Mouse (Mus musculus): ENCODE measurements around the gene Lce1j.
"Not testable (repeated sequence)": the region's sequence is repeated elsewhere in the genome, so short reads cannot be mapped to it uniquely, and the experiment has no call there.

The Lce1j gene

GRCm38 (mm10) chr3:92790414-92790813 is at the start of gene Lce1j:
Gene Lce1j (minus strand): TSS chr3:92790514.
- in situ Hi-C loops (cut with MboI; ENCODE audit: unreplicated experiment in 2 of 2) = no loop called here

- in situ Hi-C loops (cut with MboI; ENCODE audit: unreplicated experiment in 2 of 2) = no loop called here
Observed at GRCm38 (mm10) chr3:92827108-92827507, 36.8 kb upstream of the Lce1j start, which contains the start of gene Kprp. Gene Kprp (minus strand): TSS chr3:92827247.

GRCm38 (mm10) chr3:92825808-92826207 is 35.5 kb upstream of the Lce1j start:
- in situ Hi-C loops (cut with MboI; ENCODE audit: unreplicated experiment in 2 of 2) = no loop called here

- in situ Hi-C loops (cut with MboI; ENCODE audit: unreplicated experiment in 2 of 2) = not testable (repeated sequence)
Observed at GRCm38 (mm10) chr3:92816036-92816435, 25.7 kb upstream of the Lce1j start.

GRCm38 (mm10) chr3:92815581-92815980 is 25.3 kb upstream of the Lce1j start:
- in situ Hi-C loops (cut with MboI; ENCODE audit: unreplicated experiment in 2 of 2) = no loop called here

- in situ Hi-C loops (cut with MboI; ENCODE audit: unreplicated experiment in 2 of 2) = no loop called here
Observed at GRCm38 (mm10) chr3:92807791-92808190, 17.5 kb upstream of the Lce1j start, which contains the start of gene Lce1k. Gene Lce1k (minus strand): TSS chr3:92807891.

GRCm38 (mm10) chr3:92778799-92779198 is 11.5 kb downstream of the Lce1j start, which contains the start of gene Lce1i:
Gene Lce1i (minus strand): TSS chr3:92778899.
- in situ Hi-C loops (cut with MboI; ENCODE audit: unreplicated experiment in 2 of 2) = no loop called here

- in situ Hi-C loops (cut with MboI; ENCODE audit: unreplicated experiment in 2 of 2) = no loop called here
Observed at GRCm38 (mm10) chr3:92771573-92771972, 18.7 kb downstream of the Lce1j start.

- in situ Hi-C loops (cut with MboI; ENCODE audit: unreplicated experiment in 2 of 2) = no loop called here
Observed at GRCm38 (mm10) chr3:92764965-92765364, 25.3 kb downstream of the Lce1j start, which contains the start of gene Lce1h. Gene Lce1h (minus strand): TSS chr3:92765065.

- in situ Hi-C loops (cut with MboI; ENCODE audit: unreplicated experiment in 2 of 2) = no loop called here
Observed at GRCm38 (mm10) chr3:92753197-92753596, 37.1 kb downstream of the Lce1j start.

GRCm38 (mm10) chr3:92752238-92752637 is 38.1 kb downstream of the Lce1j start, which contains the start of gene Lce1g:
Gene Lce1g (minus strand): TSS chr3:92752338.
- in situ Hi-C loops (cut with MboI; ENCODE audit: unreplicated experiment in 2 of 2) = no loop called here

- in situ Hi-C loops (cut with MboI; ENCODE audit: unreplicated experiment in 2 of 2) = no loop called here
Observed at GRCm38 (mm10) chr3:92738996-92739395, 51.3 kb downstream of the Lce1j start, which contains the start of gene Gm38119. Gene Gm38119 (minus strand): TSS chr3:92739096.
